Mouse (Mus musculus) liver, embryonic 12.5 days (tissue): ENCODE results near the gene Polr3h. TPM values are rescaled to one million over a fixed set of nuclear protein-coding genes. Genes with fewer than 3 reads are reported as not detected.

Experiments
- ATAC-seq: fragments of 200-750 bp; cut with Nextera tagmentation; 2 replicates; pipeline ENCODE4 v1.8.0; 2017; ENCODE audit warnings: moderate number of reproducible peaks, mild to moderate bottlenecking, moderate library complexity
- H3K27ac ChIP-seq: fragments of 300-500 bp; sonication (generic); 2 replicates; pipeline ENCODE4 v1.5.1; 2016; ENCODE audit warnings: mild to moderate bottlenecking
- H3K27me3 ChIP-seq: fragments of 300-500 bp; sonication (generic); replicated peaks from 2 replicates; pipeline ENCODE4 v1.6.1; 2016; ENCODE audit warnings: mild to moderate bottlenecking, moderate library complexity
- H3K36me3 ChIP-seq: fragments of 300-500 bp; sonication (generic); 2 replicates; pipeline ENCODE4 v1.6.1; 2016; ENCODE audit warnings: mild to moderate bottlenecking, moderate library complexity
- H3K4me1 ChIP-seq: fragments of 300-500 bp; sonication (generic); 2 replicates; pipeline ENCODE4 v1.6.1; 2016
- H3K4me2 ChIP-seq: fragments of 300-500 bp; sonication (generic); 2 replicates; pipeline ENCODE4 v1.6.1; 2016; ENCODE audit warnings: mild to moderate bottlenecking, moderate library complexity
- H3K4me3 ChIP-seq: fragments of 300-500 bp; sonication (generic); 2 replicates; pipeline ENCODE4 v1.5.1; 2016; ENCODE audit warnings: mild to moderate bottlenecking, moderate library complexity
- H3K9ac ChIP-seq: fragments of 300-500 bp; sonication (generic); 2 replicates; pipeline ENCODE4 v1.6.1; 2016; ENCODE audit warnings: mild to moderate bottlenecking, moderate library complexity
- H3K9me3 ChIP-seq: fragments of 300-500 bp; sonication (generic); replicated peaks from 2 replicates; pipeline ENCODE4 v1.6.1; 2016; ENCODE audit warnings: mild to moderate bottlenecking, moderate library complexity
- WGBS: fragments of 180-500 bp; shearing (Covaris S2); methylation state at CpG from one replicate; pipeline ENCODE4 v1.1.7; 2016; ENCODE audit not compliant: insufficient replicate concordance; 5-methylcytosine and 5-hydroxymethylcytosine counted together
- polyA plus RNA-seq: library from polyadenylated mRNA; unstranded; fragments of >200 nt; fragmentation: Nextera tagmentation; extraction: Ambion mirVana; gene quantifications from 2 replicates; pipeline ENCODE4 v1.2.1, GENCODE M21; 2016

The Polr3h gene
- polyA plus RNA-seq, 1 experiment from 2014 or later = 87.2 TPM

- no peak for ATAC-seq
- Histone ChIP-seq H3K4me1 (peaks cover 22% of the 10 kb centered on the region), H3K27ac (no peak overlapping the region), H3K9me3 (no peaks in the 10 kb centered on the region), H3K4me2 (no peak overlapping the region), H3K9ac (no peak overlapping the region), H3K4me3 (no peak overlapping the region), H3K27me3 (no peaks in the 10 kb centered on the region), H3K36me3 (peaks cover 59% of the 10 kb centered on the region)
- 83% methylated on average over 5 of the region's 5 CpGs for WGBS
Observed at GRCm38 (mm10) chr15:81847861-81848260, 78.2 kb downstream of the Polr3h start.

GRCm38 (mm10) chr15:81847161-81847560, 78.9 kb downstream of the Polr3h start:
- no peak for ATAC-seq
- no peak overlapping the region for H3K27ac ChIP-seq

GRCm38 (mm10) chr15:81846755-81847154, 79.3 kb downstream of the Polr3h start:
- Histone ChIP-seq H3K27me3 (no peaks in the 10 kb centered on the region), H3K27ac (no peak overlapping the region), H3K36me3 (peaks cover 48% of the 10 kb centered on the region), H3K4me2 (no peak overlapping the region), H3K9me3 (no peaks in the 10 kb centered on the region), H3K4me3 (no peak overlapping the region), H3K4me1 (peaks cover 14% of the 10 kb centered on the region), H3K9ac (no peak overlapping the region)
- 78% methylated on average over 9 of the region's 9 CpGs for WGBS
- ATAC-seq = no peak

More at GRCm38 (mm10) chr15:81847161-81847560, 78.9 kb downstream of the Polr3h start:
- H3K4me1 ChIP-seq = peaks cover 15% of the 10 kb centered on the region
- no peak overlapping the region for H3K9ac ChIP-seq
- 69% methylated on average over 4 of the region's 4 CpGs for WGBS
- H3K4me2 ChIP-seq = no peak overlapping the region
- H3K36me3 ChIP-seq = peaks cover 52% of the 10 kb centered on the region
- H3K27me3 ChIP-seq = no peaks in the 10 kb centered on the region
- no peaks in the 10 kb centered on the region for H3K9me3 ChIP-seq
- no peak overlapping the region for H3K4me3 ChIP-seq

DNA sequence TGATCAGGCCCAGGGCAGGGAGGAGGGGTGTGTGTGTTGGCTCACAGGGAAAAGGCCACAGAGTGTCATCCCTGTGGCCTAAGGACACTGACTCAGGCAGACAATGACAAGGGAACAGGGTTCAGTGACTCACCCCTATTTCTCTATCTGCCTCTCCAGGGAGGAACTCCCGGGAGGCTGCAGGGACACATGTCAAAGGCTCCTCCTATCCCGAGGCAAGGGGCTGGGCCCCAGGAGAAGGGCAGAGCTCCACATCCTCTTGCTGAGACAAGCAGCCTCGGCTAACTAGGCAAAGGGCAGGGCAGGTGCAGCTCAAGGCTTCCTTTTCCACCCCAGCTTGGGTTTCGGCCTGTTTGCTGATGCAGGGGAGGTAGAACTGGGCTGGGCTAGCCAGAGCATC, 80.3 kb downstream of the Polr3h start:
- Histone ChIP-seq H3K27me3 (no peaks in the 10 kb centered on the region), H3K4me1 (peaks cover 14% of the 10 kb centered on the region), H3K4me3 (no peak overlapping the region), H3K36me3 (peaks cover 38% of the 10 kb centered on the region), H3K27ac (0 out of 2 replicates have a peak overlapping the region, but pooled peaks have one; percentile 39), H3K9me3 (no peaks in the 10 kb centered on the region), H3K4me2 (no peak overlapping the region), H3K9ac (no peak overlapping the region)
- WGBS = 42% methylated on average over 4 of the region's 4 CpGs
- ATAC-seq = no peak; the same call in 1 of the 2 replicates

DNA sequence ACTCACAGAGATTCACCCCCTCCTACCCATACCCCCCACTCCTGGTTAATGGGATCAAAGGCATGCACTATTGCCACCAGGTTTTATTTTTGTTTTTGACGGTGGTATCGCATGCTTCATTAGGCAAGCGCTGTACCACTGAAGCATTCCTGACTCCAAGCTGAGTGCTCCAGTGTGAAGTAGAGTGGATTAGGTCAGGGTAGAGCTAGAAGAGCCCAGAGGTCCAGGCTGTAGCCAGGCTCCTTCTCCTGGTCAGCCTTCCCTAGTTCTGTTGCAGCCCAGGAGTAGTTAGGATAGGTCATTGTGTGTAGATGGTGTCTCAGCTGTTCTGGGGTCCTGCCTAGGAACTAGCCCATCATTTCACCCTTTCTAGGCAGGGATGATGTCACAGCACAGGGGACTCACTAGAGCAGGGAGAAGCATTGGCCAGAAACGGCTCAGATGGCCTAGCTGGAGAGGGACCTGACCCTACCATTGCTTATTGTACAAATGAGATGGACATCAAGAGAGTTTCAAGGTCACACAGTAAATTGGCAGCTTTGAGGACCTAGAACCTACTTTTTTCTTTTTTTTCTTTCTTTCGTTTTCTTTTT, 80.9 kb downstream of the Polr3h start:
- no peak overlapping the region for H3K9ac ChIP-seq
- no peak overlapping the region for H3K4me3 ChIP-seq
- no peak for ATAC-seq
- H3K36me3 ChIP-seq = peaks cover 32% of the 10 kb centered on the region
- H3K4me2 ChIP-seq = no peak overlapping the region
- no peaks in the 10 kb centered on the region for H3K27me3 ChIP-seq
- peaks cover 14% of the 10 kb centered on the region for H3K4me1 ChIP-seq
- WGBS = 78% methylated on average over 5 of the region's 5 CpGs
- no peak overlapping the region for H3K27ac ChIP-seq
- H3K9me3 ChIP-seq = no peaks in the 10 kb centered on the region

DNA sequence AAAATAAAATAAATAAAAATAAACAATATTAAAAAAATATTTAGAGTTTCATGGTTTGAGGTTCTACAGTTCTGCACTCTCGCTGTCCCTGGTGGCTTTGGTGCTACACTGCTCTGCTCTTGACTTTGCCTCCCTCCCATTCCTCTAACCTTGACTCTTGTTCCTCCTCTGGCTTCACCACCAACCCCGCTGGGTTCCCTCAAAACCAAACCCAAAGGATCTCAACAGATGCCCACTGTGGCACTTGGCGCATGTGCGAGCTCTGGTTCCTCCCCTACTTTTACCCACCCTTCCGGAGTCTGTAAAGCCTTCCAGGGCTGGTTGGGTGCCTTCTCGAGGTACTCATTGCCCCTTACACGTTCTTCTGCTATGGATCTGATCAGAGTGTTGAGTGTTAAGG, 83.8 kb downstream of the Polr3h start:
- ATAC-seq = no peak
- Histone ChIP-seq H3K36me3 (peaks cover 10% of the 10 kb centered on the region), H3K27me3 (peaks cover 5% of the 10 kb centered on the region), H3K9me3 (no peaks in the 10 kb centered on the region), H3K9ac (no peak overlapping the region), H3K4me1 (peaks cover 23% of the 10 kb centered on the region), H3K27ac (no peak overlapping the region), H3K4me3 (no peak overlapping the region), H3K4me2 (no peak overlapping the region)
- 73% methylated on average over 7 of the region's 7 CpGs for WGBS

DNA sequence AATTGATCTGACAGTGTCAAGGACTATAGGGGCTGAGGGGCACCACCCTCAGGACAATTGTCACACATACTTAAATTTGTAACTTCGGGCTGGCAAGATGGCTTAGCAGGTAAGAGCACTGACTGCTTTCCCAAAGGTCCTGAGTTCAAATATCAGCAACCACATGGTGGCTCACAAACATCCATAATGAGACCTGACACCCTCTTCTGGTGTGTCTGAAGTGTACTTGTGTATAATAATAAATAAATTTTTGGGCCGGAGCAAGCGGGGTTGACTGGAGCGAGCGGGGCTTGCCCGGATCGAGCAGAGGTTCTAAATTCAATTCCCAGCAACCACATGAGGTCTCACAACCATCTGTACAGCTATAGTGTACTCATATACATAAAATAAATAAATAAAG, 85.7 kb downstream of the Polr3h start:
- H3K27ac ChIP-seq = no peak overlapping the region
- H3K36me3 ChIP-seq = no peaks in the 10 kb centered on the region
- 93% methylated on average over 7 of the region's 7 CpGs for WGBS
- H3K9me3 ChIP-seq = no peaks in the 10 kb centered on the region
- no peak overlapping the region for H3K4me3 ChIP-seq
- H3K27me3 ChIP-seq = peaks cover 25% of the 10 kb centered on the region
- no peak overlapping the region for H3K9ac ChIP-seq
- ATAC-seq = no peak
- peaks cover 28% of the 10 kb centered on the region for H3K4me1 ChIP-seq
- H3K4me2 ChIP-seq = no peak overlapping the region

DNA sequence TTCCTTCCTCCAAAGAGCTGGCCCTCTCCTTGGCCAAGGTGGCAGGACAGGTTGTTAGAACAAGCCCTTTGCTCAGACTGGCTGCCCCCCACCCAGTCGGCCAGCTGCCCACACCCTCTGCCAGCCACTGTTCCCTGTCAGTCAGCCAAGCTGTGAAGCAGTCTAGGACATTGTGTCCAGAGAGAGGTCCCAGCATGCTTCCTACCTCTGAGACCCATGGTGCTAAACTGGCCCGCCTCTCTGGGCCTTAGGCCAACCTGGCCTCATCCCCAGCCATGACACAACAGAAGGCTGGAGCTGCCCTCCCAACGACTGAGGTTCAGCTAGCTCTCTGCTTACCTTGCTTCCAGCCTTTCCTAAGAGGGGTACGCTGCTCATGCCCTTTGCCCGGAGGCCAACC, 86.4 kb downstream of the Polr3h start:
- Histone ChIP-seq H3K9me3 (no peaks in the 10 kb centered on the region), H3K27me3 (peaks cover 32% of the 10 kb centered on the region), H3K4me1 (peaks cover 27% of the 10 kb centered on the region), H3K9ac (no peak overlapping the region), H3K4me2 (no peak overlapping the region), H3K27ac (no peak overlapping the region), H3K4me3 (no peak overlapping the region), H3K36me3 (no peaks in the 10 kb centered on the region)
- 69% methylated on average over 5 of the region's 5 CpGs for WGBS
- peak; percentile 34; the same call in 1 of the 2 replicates for ATAC-seq

- ATAC-seq = no peak
- H3K27me3 ChIP-seq = peaks cover 40% of the 10 kb centered on the region
- no peak overlapping the region for H3K4me3 ChIP-seq
- peaks cover 27% of the 10 kb centered on the region for H3K4me1 ChIP-seq
- H3K27ac ChIP-seq = no peak overlapping the region
- no peak overlapping the region for H3K4me2 ChIP-seq
- H3K9ac ChIP-seq = no peak overlapping the region
- no peaks in the 10 kb centered on the region for H3K9me3 ChIP-seq
- H3K36me3 ChIP-seq = no peaks in the 10 kb centered on the region
- 63% methylated on average over 14 of the region's 14 CpGs for WGBS
Observed at GRCm38 (mm10) chr15:81838554-81839235, 87.3 kb downstream of the Polr3h start.

Other genes with a start within 250 kb of the Polr3h start
- gene Chadl, start 229.0 kb downstream of the Polr3h start, polyA plus RNA-seq = 0.38 and 0.48 TPM in 2 replicates
- 9.8 and 10.0 TPM in 2 replicates for gene Zc3h7b, start 181.2 kb downstream of the Polr3h start, polyA plus RNA-seq
- 113 and 121 TPM in 2 replicates for gene Rangap1, start 180.7 kb downstream of the Polr3h start, polyA plus RNA-seq
- gene Tef, start 123.8 kb downstream of the Polr3h start, polyA plus RNA-seq = 8.4 and 9.5 TPM in 2 replicates
- 12.8 and 14.5 TPM in 2 replicates for gene Tob2, start 67.4 kb downstream of the Polr3h start, polyA plus RNA-seq
- 140 and 145 TPM in 2 replicates for gene Phf5a, start 54.3 kb downstream of the Polr3h start, polyA plus RNA-seq
- gene Aco2, start 53.9 kb downstream of the Polr3h start, polyA plus RNA-seq = 131 and 132 TPM in 2 replicates
- gene Csdc2, start 10.5 kb upstream of the Polr3h start, polyA plus RNA-seq = 1.8 and 2.5 TPM in 2 replicates
- gene Pmm1, start 34.7 kb upstream of the Polr3h start, polyA plus RNA-seq = 24.6 and 28.0 TPM in 2 replicates
- not detected in 2 replicates for gene 1700029P11Rik, start 54.3 kb upstream of the Polr3h start, polyA plus RNA-seq
- gene Xrcc6, start 61.6 kb upstream of the Polr3h start, polyA plus RNA-seq = 94.9 and 98.7 TPM in 2 replicates
- 19.6 and 21.8 TPM in 2 replicates for gene Desi1, start 107.6 kb upstream of the Polr3h start, polyA plus RNA-seq
- gene Snu13, start 121.4 kb upstream of the Polr3h start, polyA plus RNA-seq = 232 and 235 TPM in 2 replicates
- not detected in 2 replicates for gene 4930407I10Rik, start 132.9 kb upstream of the Polr3h start, polyA plus RNA-seq
- not detected in 2 replicates for gene Mei1, start 143.8 kb upstream of the Polr3h start, polyA plus RNA-seq
- 12.2 TPM in 2 replicates for gene Ccdc134, start 201.7 kb upstream of the Polr3h start, polyA plus RNA-seq
- 96.9 and 99.4 TPM in 2 replicates for gene Srebf2, start 220.9 kb upstream of the Polr3h start, polyA plus RNA-seq